Mouse (Mus musculus) MEL (cell line): ENCODE data around the gene Mmp28. TPM values are rescaled to one million over a fixed set of nuclear protein-coding genes. Genes with fewer than 3 reads are reported as not detected.

Experiments
- DNase-seq: peaks from one replicate; pipeline ENCODE4 v3.0.0; 2011; ENCODE audit warnings: low read depth, low spot score
- H3K27ac ChIP-seq: 2 replicates; pipeline ENCODE4 v1.5.1; 2012; ENCODE audit warnings: low read depth, mild to moderate bottlenecking, control low read depth, low read length, moderate library complexity; ENCODE audit not compliant: control insufficient read depth
- H3K27me3 ChIP-seq, 2 experiments: fragments of 150-350 bp in 1 of 2; sonication (generic) in 1 of 2; 2 replicates each; pipeline ENCODE4 v1.6.1; 2012; ENCODE audit warnings: low read length in 2 of 2, mild to moderate bottlenecking in 2 of 2, improper control_type of control experiment in 1 of 2, moderate library complexity in 1 of 2; ENCODE audit not compliant: insufficient read depth in 2 of 2, control insufficient read depth in 1 of 2
- H3K36me3 ChIP-seq, 2 experiments: 2 replicates each; pipeline ENCODE4 v1.6.1; 2012 to 2014; ENCODE audit warnings: low read length in 2 of 2, improper control_type of control experiment in 1 of 2, inconsistent platforms in 1 of 2, mild to moderate bottlenecking in 1 of 2; ENCODE audit not compliant: insufficient read depth in 2 of 2, control insufficient read depth in 1 of 2
- H3K4me1 ChIP-seq, 2 experiments: fragments of 150-350 bp in 1 of 2; sonication (generic) in 1 of 2; 2 replicates each; pipeline ENCODE4 v1.6.1; 2012; ENCODE audit warnings: low read length in 2 of 2, improper control_type of control experiment in 1 of 2, mild to moderate bottlenecking in 1 of 2; ENCODE audit not compliant: insufficient read depth in 2 of 2, control insufficient read depth in 1 of 2
- H3K4me3 ChIP-seq, 2 experiments: fragments of 150-350 bp in 1 of 2; sonication (generic) in 1 of 2; 2 replicates each; pipeline ENCODE4 v1.5.1; 2012; ENCODE audit warnings: low read depth in 2 of 2, low read length in 2 of 2, mild to moderate bottlenecking in 2 of 2, moderate library complexity in 2 of 2, control low read depth in 1 of 2, improper control_type of control experiment in 1 of 2; ENCODE audit not compliant: control insufficient read depth in 1 of 2, insufficient read depth in 1 of 2
- H3K79me2 ChIP-seq: 2 replicates; pipeline ENCODE4 v1.6.1; 2012; ENCODE audit warnings: mild to moderate bottlenecking, low read length, moderate library complexity; ENCODE audit not compliant: control insufficient read depth, poor library complexity, insufficient read depth
- H3K9ac ChIP-seq: 2 replicates; pipeline ENCODE4 v1.6.1; 2012; ENCODE audit warnings: low read depth, mild to moderate bottlenecking, control low read depth, low read length, moderate library complexity; ENCODE audit not compliant: control insufficient read depth, poor library complexity, severe bottlenecking
- H3K9me3 ChIP-seq: fragments of 150-350 bp; sonication (generic); replicated peaks from 2 replicates; pipeline ENCODE4 v1.6.1; 2012; ENCODE audit warnings: mild to moderate bottlenecking, low read length, improper control_type of control experiment, moderate library complexity; ENCODE audit not compliant: insufficient read depth
- CTCF ChIP-seq, 3 experiments: IDR thresholded peaks in 2 of 3; conservative IDR thresholded peaks in 1 of 3; 2 replicates each; pipeline ENCODE4 v1.5.1; 2011 to 2012; ENCODE audit warnings: low read length in 3 of 3, low read depth in 2 of 3, mild to moderate bottlenecking in 2 of 3, improper control_type of control experiment in 1 of 3, inconsistent platforms in 1 of 3, mixed read lengths in 1 of 3, moderate library complexity in 1 of 3; ENCODE audit not compliant: control insufficient read depth in 1 of 3, insufficient read depth in 1 of 3, poor library complexity in 1 of 3, severe bottlenecking in 1 of 3
- ELF1 ChIP-seq: IDR thresholded peaks from 2 replicates; pipeline ENCODE4 v1.6.1; 2014; ENCODE audit warnings: low read depth, mild to moderate bottlenecking, inconsistent platforms, low read length, improper control_type of control experiment, moderate library complexity
- EP300 ChIP-seq, 2 experiments: IDR thresholded peaks; 2 replicates each; pipeline ENCODE4 v1.6.1; 2011; ENCODE audit warnings: improper control_type of control experiment in 2 of 2, low read length in 2 of 2, low read depth in 1 of 2, mild to moderate bottlenecking in 1 of 2
- ETS1 ChIP-seq: IDR thresholded peaks from 2 replicates; pipeline ENCODE4 v1.6.1; 2012; ENCODE audit warnings: low read depth, mild to moderate bottlenecking, inconsistent platforms, low read length, improper control_type of control experiment, moderate library complexity
- GATA1 ChIP-seq: IDR thresholded peaks from 2 replicates; pipeline ENCODE4 v1.6.1; 2011; ENCODE audit warnings: low read depth, low read length, improper control_type of control experiment
- KAT2A ChIP-seq: conservative IDR thresholded peaks from 2 replicates; pipeline ENCODE4 v1.6.1; 2012; ENCODE audit warnings: low read depth, low read length, improper control_type of control experiment, inconsistent platforms
- MAFK ChIP-seq: IDR thresholded peaks from 2 replicates; pipeline ENCODE4 v1.6.1; 2011; ENCODE audit warnings: low read depth, mild to moderate bottlenecking, low read length, improper control_type of control experiment, borderline replicate concordance
- MXI1 ChIP-seq: IDR thresholded peaks from 2 replicates; pipeline ENCODE4 v1.6.1; 2011; ENCODE audit warnings: mild to moderate bottlenecking, low read depth, low read length, improper control_type of control experiment
- NELFE ChIP-seq: IDR thresholded peaks from 2 replicates; pipeline ENCODE4 v1.6.1; 2011; ENCODE audit warnings: low read depth, low read length, improper control_type of control experiment
- NRF1 ChIP-seq: IDR thresholded peaks from 2 replicates; pipeline ENCODE4 v1.6.1; 2014; ENCODE audit warnings: low read depth, mild to moderate bottlenecking, inconsistent platforms, low read length, improper control_type of control experiment, moderate library complexity; ENCODE audit not compliant: poor library complexity, insufficient read depth, severe bottlenecking
- POLR2A ChIP-seq, 2 experiments: IDR thresholded peaks; 2 replicates each; pipeline ENCODE4 v1.6.1; 2011 to 2012; ENCODE audit warnings: low read length in 2 of 2, mild to moderate bottlenecking in 2 of 2, control low read depth in 1 of 2, improper control_type of control experiment in 1 of 2, low read depth in 1 of 2, moderate library complexity in 1 of 2; ENCODE audit not compliant: control insufficient read depth in 1 of 2, insufficient read depth in 1 of 2, poor library complexity in 1 of 2
- POLR2AphosphoS2 ChIP-seq: IDR thresholded peaks from 2 replicates; pipeline ENCODE4 v1.6.1; 2011; ENCODE audit warnings: low read length, improper control_type of control experiment
- RAD21 ChIP-seq: IDR thresholded peaks from 2 replicates; pipeline ENCODE4 v1.6.1; 2011; ENCODE audit warnings: mild to moderate bottlenecking, low read depth, low read length, improper control_type of control experiment
- TBP ChIP-seq: IDR thresholded peaks from 2 replicates; pipeline ENCODE4 v1.8.0; 2011; ENCODE audit warnings: low read depth, low read length, improper control_type of control experiment
- TCF12 ChIP-seq: IDR thresholded peaks from 2 replicates; pipeline ENCODE4 v1.6.1; 2014; ENCODE audit warnings: low read depth, mild to moderate bottlenecking, inconsistent platforms, low read length, improper control_type of control experiment, moderate library complexity
- UBTF ChIP-seq: IDR thresholded peaks from 2 replicates; pipeline ENCODE4 v1.6.1; 2012; ENCODE audit warnings: low read depth, mild to moderate bottlenecking, inconsistent platforms, low read length, improper control_type of control experiment, moderate library complexity, borderline replicate concordance; ENCODE audit not compliant: insufficient read depth
- USF1 ChIP-seq: IDR thresholded peaks from 2 replicates; pipeline ENCODE4 v1.6.1; 2014; ENCODE audit warnings: low read depth, mild to moderate bottlenecking, inconsistent platforms, low read length, improper control_type of control experiment, moderate library complexity
- ZMIZ1 ChIP-seq: IDR thresholded peaks from 2 replicates; pipeline ENCODE4 v1.6.1; 2012; ENCODE audit warnings: low read depth, mild to moderate bottlenecking, inconsistent platforms, low read length, improper control_type of control experiment, moderate library complexity
- ZNF384 ChIP-seq: IDR thresholded peaks from 2 replicates; pipeline ENCODE4 v1.6.1; 2012; ENCODE audit warnings: low read depth, mild to moderate bottlenecking, inconsistent platforms, low read length, improper control_type of control experiment
- polyA plus RNA-seq, 2 experiments: library from polyadenylated mRNA; stranded (reverse) in 1 of 2; unstranded in 1 of 2; fragments of >175 nt in 1 of 2; fragments of >200 nt in 1 of 2; gene quantifications; 2 replicates each; pipeline versions ENCODE4 v1.2.1 to v1.2.4; 2012; ENCODE audit warnings: low replicate concordance in 2 of 2, low read depth in 1 of 2; ENCODE audit not compliant: insufficient read length in 2 of 2, insufficient read depth in 1 of 2, missing spikeins in 1 of 2
- total RNA-seq: library from RNA; depleted of rRNA; stranded (reverse); fragments of 300-350 nt; gene quantifications from 2 replicates; pipeline ENCODE4 v1.2.3, GENCODE M21; 2012

Mmp28 gene
- total and polyA plus RNA-seq, 3 experiments = 0.03 TPM; not detected in 2

GRCm38 (mm10) chr11:83495571-83495970, 32.7 kb upstream of the Mmp28 start:
- Histone ChIP-seq H3K4me1 (peaks cover 6 to 16% of the 10 kb centered on the region in 2 experiments), H3K27me3 (no peaks in the 10 kb centered on the region), H3K27ac (no peak overlapping the region), H3K9ac (no peak overlapping the region), H3K36me3 (peaks cover 39 to 68% of the 10 kb centered on the region in 2 experiments), H3K79me2 (peaks cover 9% of the 10 kb centered on the region; the same call in 1 of the 2 replicates), H3K9me3 (no peaks in the 10 kb centered on the region), H3K4me3 (no peak overlapping the region)
- DNase-seq = peak; percentile 65
- peak; percentile 29 to 46; a peak in 2 of 4 replicates for TF ChIP-seq EP300 (IDR thresholded peaks at IDR 0.05; ENCODE audit: low read depth in 1 of 2, low read length in 2 of 2)
- TF ChIP-seq POLR2AphosphoS2 = peak; percentile 16; the same call in 1 of the 2 replicates
- no peak for TF ChIP-seq USF1
- TF ChIP-seq CTCF (IDR thresholded peaks at IDR 0.05 in 2 of 3, conservative IDR thresholded peaks at IDR 0.05 in 1 of 3; ENCODE audit: control insufficient read depth in 1 of 3, insufficient read depth in 1 of 3, low read depth in 2 of 3, low read length in 3 of 3, poor library complexity in 1 of 3, severe bottlenecking in 1 of 3) = no peak
- no peak for TF ChIP-seq MXI1
- no peak for TF ChIP-seq NELFE
- no peak for TF ChIP-seq POLR2A (IDR thresholded peaks at IDR 0.05; ENCODE audit: control insufficient read depth in 1 of 2, insufficient read depth in 1 of 2, low read depth in 1 of 2, low read length in 2 of 2, poor library complexity in 1 of 2)
- TF ChIP-seq GATA1 = peak; percentile 57; the same call in 1 of the 2 replicates
- TF ChIP-seq ETS1 = peak; percentile 32; the same call in 1 of the 2 replicates
- no peak for TF ChIP-seq TBP
- TF ChIP-seq MAFK = no peak

GRCm38 (mm10) chr11:83491488-83491887, 28.6 kb upstream of the Mmp28 start:
- Histone ChIP-seq H3K27ac (no peak overlapping the region), H3K4me3 (no peak overlapping the region), H3K79me2 (peaks cover 11% of the 10 kb centered on the region; the same call in 1 of the 2 replicates), H3K9me3 (no peaks in the 10 kb centered on the region), H3K9ac (no peak overlapping the region), H3K36me3 (peaks cover 36 to 71% of the 10 kb centered on the region in 2 experiments), H3K27me3 (no peaks in the 10 kb centered on the region), H3K4me1 (peaks cover 6 to 16% of the 10 kb centered on the region in 2 experiments)
- TF ChIP-seq ZMIZ1 (no peak), ZNF384 (no peak), KAT2A (no peak), ETS1 (no peak), ELF1 (no peak), CTCF (IDR thresholded peaks at IDR 0.05 in 2 of 3, conservative IDR thresholded peaks at IDR 0.05 in 1 of 3; ENCODE audit: control insufficient read depth in 1 of 3, insufficient read depth in 1 of 3, low read depth in 2 of 3, low read length in 3 of 3, poor library complexity in 1 of 3, severe bottlenecking in 1 of 3) (peak in 2 of 3 experiments; percentile 30 to 43; a peak in 5 of 6 replicates), POLR2AphosphoS2 (0 out of 2 replicates have a peak, but pooled peaks have one; percentile 25), GATA1 (no peak), RAD21 (no peak), NRF1 (no peak), UBTF (no peak), USF1 (no peak), TCF12 (no peak)
- DNase-seq = peak; percentile 53
